Mouse (Mus musculus) urinary bladder, postnatal 36 days (tissue): ENCODE data around the gene Pacsin3.

Source experiments
- DNase-seq, 2 experiments: peaks; one replicate each; pipeline ENCODE4 v3.0.0; 2022; ENCODE audit warnings: low spot score in 2 of 2, mixed read lengths in 1 of 2

The Pacsin3 gene

DNA sequence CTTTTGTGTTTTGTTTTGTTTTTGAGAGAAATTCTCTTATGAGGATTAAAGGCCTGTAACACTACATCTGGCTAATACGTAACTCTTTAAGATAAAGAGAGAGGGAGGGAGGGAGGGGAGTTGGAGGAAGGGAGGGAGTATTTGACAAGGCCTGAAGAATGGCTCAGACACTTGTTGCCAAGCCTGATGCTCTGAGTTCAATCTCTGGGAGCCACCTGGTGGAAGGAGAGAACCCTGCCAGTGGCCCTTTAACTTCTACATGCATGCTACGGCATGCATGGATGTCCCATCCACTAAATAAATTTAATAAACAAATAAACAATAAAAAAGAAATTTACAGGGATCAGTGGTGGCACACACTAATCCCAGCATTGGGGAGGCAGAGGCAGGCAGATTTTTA lies 46.1 kb downstream of the Pacsin3 start:
- DNase-seq: no peak

DNA sequence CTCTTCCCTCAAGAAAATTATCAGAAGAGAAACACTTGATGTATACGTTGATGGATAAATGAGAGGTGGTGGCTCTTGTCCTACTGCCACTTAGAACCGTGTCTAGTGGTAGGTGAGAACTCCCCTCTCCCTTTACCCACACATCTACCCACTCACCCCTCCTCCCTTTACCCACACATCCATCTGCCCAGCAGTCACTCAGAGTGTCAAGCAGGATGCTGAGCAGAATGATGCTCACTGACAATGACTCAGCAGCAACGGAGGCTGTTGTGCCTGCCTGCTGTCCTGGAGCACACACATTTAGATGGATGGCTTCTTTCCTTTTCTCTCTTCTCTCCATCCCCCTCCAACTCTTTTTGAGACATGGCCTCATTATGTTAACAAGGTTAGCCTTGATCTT lies 47.1 kb downstream of the Pacsin3 start:
- DNase-seq: no peak

DNA sequence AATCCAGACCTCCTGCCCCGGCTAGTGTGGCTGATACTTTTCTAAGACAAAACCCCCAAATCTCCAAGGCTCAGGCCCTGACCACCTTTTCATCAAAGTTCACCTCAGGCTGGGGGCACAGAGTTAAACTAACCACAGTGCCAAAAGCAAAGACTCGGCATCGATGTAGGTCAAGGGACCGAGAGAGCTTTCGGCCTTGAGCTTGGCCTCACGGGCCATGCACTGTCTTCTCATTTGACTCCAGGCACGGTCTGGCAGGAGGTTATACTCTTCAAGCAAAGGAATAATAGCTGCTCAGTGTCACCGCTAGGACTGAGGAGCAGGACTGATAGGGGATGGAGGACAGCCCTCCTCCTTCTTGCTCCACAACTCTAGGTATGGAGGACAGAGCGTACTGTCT lies 50.2 kb downstream of the Pacsin3 start:
- DNase-seq: no peak

DNA sequence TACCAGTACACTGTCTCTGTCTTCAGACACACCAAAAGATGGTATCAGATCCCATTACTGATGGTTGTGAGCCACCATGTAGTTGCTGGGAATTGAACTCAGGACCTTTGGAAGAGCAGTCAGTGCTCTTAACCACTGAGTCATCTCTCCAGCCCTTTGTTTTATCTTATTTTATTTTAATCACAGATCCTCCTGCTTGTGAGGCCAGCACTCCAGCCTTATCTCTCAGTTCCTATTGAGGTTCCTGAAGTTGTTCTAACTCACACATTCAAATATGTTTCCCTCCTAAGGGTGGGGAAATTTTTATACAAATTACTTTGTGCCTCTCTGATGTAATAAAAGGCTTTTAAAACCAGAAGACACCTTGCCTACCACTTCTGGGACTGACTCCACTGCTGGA lies 50.8 kb downstream of the Pacsin3 start:
- DNase-seq: no peak

DNA sequence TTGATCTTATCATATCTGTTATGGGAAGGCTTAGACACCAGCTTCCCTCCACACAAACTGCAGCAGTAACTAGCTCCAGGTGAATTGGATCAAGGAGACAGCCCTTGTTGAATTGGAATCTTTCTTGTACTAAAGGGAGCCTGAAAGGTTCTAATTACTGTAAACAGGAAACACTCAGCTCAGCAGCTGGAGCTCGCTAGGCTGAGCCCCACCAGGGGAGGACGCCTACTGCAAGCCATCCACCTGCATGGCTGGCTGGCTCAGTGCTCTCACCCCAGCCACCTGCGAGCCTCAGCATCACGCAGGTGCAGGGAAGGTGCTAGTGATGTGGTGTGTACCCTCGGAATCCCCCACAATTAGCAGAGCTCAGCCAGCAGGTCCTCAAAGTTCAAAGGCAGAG lies 52.9 kb downstream of the Pacsin3 start:
- DNase-seq: no peak

DNA sequence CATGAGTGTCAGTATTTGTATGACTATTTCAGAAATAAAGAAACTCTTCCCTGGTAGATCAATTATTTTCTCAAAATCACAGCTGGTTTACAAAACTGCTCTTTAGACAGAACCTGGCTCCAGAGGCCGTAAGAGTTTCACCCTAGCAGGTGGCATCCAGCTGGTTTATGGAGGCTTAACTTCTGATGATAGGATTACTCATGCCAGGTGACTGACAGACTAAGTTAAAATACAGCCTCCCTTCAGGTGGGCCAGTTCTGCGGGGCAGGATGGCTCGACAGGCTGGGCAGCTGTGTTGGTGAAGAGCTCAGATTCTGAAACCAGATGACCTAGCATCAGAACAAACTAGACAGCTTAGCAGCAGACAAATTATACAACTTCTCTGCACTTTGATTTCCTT lies 53.8 kb downstream of the Pacsin3 start:
- no peak for DNase-seq

DNA sequence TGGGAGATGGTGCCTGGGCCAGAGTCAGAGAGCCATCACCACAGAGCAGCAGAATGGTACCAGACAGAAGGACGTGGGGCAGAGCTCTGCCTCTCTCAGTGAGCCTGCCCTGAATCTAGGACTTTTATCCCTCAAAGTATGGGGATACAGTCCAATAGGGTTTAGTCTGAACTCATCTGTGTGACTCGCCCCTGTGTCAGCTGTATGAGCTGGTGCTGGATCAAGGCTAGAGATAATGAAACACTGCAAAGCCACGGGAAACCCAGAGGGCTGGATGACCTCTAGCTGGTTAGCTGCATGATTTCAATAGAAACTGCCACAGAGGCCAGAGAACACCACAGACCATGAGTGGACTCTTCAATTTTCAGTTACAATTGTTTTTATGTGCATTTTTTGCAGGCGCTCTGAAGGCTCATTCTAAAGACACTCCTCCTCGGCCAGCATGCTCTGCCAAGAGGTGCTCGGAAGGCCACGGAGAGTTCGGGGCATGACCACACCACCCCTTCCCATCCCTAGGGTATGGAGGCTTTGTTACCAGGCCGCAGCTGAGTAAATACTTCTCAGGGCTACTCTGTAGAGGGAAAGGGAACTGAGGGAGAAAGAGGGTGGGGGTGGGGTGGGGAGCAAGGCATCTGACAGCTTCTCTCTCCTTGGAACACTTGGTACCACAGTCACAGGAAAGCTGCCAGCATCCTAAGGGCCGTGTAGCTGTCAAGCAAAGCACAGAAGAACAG lies 57.0 kb downstream of the Pacsin3 start:
- no peak for DNase-seq

DNA sequence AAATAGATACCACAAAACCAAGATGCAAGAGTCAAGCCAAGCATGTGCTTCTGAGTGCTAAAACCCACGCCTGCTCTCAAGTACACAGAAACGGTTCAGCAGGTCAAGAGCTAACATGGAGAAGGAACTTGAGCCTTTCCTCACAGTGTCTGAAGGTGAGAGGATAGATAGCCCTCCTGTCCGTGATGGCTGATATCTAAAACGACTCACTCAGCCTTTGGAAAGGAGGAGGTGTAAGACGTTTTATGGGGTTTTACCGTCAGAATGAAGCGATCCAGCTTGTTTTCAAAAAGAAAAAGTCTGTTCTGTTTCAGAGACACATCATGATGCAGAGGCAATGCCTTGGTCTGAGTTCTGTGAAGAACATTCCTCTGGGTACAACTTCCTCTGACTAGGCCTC lies 58.4 kb downstream of the Pacsin3 start:
- no peak for DNase-seq
